Mouse (Mus musculus) CH12.LX (cell line): Measurements from ENCODE around the gene Vps4b. TPM values are rescaled to one million over a fixed set of nuclear protein-coding genes. Genes with fewer than 3 reads are reported as not detected.
A peak's percentile ranks its signal among the peaks of the same experiment; 100 is the strongest.

ENCODE experiments used
- DNase-seq: peaks from one replicate; pipeline ENCODE4 v3.0.0-alpha.2; 2013; ENCODE audit errors: extremely low read depth
- H3K27ac ChIP-seq: 2 replicates; pipeline ENCODE4 v1.5.1; 2012; ENCODE audit warnings: low read depth, mild to moderate bottlenecking, control low read depth, moderate library complexity; ENCODE audit not compliant: insufficient read depth
- H3K27me3 ChIP-seq: replicated peaks from 2 replicates; pipeline ENCODE3; 2012; ENCODE audit warnings: inconsistent platforms
- H3K36me3 ChIP-seq, 2 experiments: replicated peaks in 1 of 2; 2 replicates each; pipeline versions ENCODE3 to v1.6.1; 2012; ENCODE audit warnings: inconsistent platforms in 1 of 2, low read length in 1 of 2, mild to moderate bottlenecking in 1 of 2, mixed read lengths in 1 of 2, moderate library complexity in 1 of 2; ENCODE audit not compliant: control insufficient read depth in 1 of 2, insufficient read depth in 1 of 2
- H3K4me1 ChIP-seq, 2 experiments: 2 replicates each; pipeline ENCODE4 v1.6.1; 2012; ENCODE audit warnings: inconsistent platforms in 1 of 2, moderate library complexity in 1 of 2; ENCODE audit not compliant: insufficient read depth in 2 of 2, control insufficient read depth in 1 of 2
- H3K4me2 ChIP-seq: 2 replicates; pipeline ENCODE4 v1.6.1; 2012; ENCODE audit warnings: low read depth, mild to moderate bottlenecking, control low read depth; ENCODE audit not compliant: poor library complexity, insufficient read depth, severe bottlenecking
- H3K4me3 ChIP-seq, 3 experiments: fragments of 150-350 bp in 1 of 3; sonication (generic) in 1 of 3; replicated peaks in 1 of 3; 2 replicates each; pipeline versions ENCODE3 to v1.5.1; 2011 to 2012; ENCODE audit warnings: low read depth in 2 of 3, low read length in 2 of 3, mild to moderate bottlenecking in 2 of 3, moderate library complexity in 2 of 3, control low read depth in 1 of 3, improper control_type of control experiment in 1 of 3, inconsistent platforms in 1 of 3, mixed read lengths in 1 of 3; ENCODE audit not compliant: poor library complexity in 1 of 3
- H3K79me2 ChIP-seq: replicated peaks from 2 replicates; pipeline ENCODE4 v1.6.1; 2012; ENCODE audit warnings: mild to moderate bottlenecking, moderate library complexity; ENCODE audit not compliant: control insufficient read depth, poor library complexity, insufficient read depth, severe bottlenecking; ENCODE audit errors: extremely low read depth
- H3K9ac ChIP-seq: 2 replicates; pipeline ENCODE4 v1.6.1; 2012; ENCODE audit warnings: low read depth, mild to moderate bottlenecking, control low read depth, moderate library complexity; ENCODE audit not compliant: insufficient read depth
- H3K9me3 ChIP-seq: replicated peaks from 2 replicates; pipeline ENCODE3; 2012; ENCODE audit warnings: low read length, inconsistent platforms, mixed read lengths
- BHLHE40 ChIP-seq: IDR thresholded peaks from 2 replicates; pipeline ENCODE4 v1.6.1; 2011; ENCODE audit warnings: mild to moderate bottlenecking, low read depth, low read length, improper control_type of control experiment
- CHD2 ChIP-seq: IDR thresholded peaks from 2 replicates; pipeline ENCODE4 v1.6.1; 2011; ENCODE audit warnings: low read length, improper control_type of control experiment
- ELF1 ChIP-seq: IDR thresholded peaks from 2 replicates; pipeline ENCODE4 v1.6.1; 2014; ENCODE audit warnings: low read depth, mild to moderate bottlenecking, inconsistent platforms, low read length, improper control_type of control experiment
- EP300 ChIP-seq: IDR thresholded peaks from 2 replicates; pipeline ENCODE4 v1.6.1; 2011; ENCODE audit warnings: low read length, improper control_type of control experiment
- ETS1 ChIP-seq: conservative IDR thresholded peaks from 2 replicates; pipeline ENCODE4 v1.6.1; 2012; ENCODE audit warnings: low read depth, mild to moderate bottlenecking, inconsistent platforms, low read length, improper control_type of control experiment, moderate library complexity
- HCFC1 ChIP-seq: IDR thresholded peaks from 2 replicates; pipeline ENCODE4 v1.6.1; 2012; ENCODE audit warnings: low read depth, mild to moderate bottlenecking, inconsistent platforms, low read length, improper control_type of control experiment
- IRF4 ChIP-seq: IDR thresholded peaks from 2 replicates; pipeline ENCODE4 v1.6.1; 2014; ENCODE audit warnings: low read depth, mild to moderate bottlenecking, inconsistent platforms, low read length, improper control_type of control experiment
- KAT2A ChIP-seq: IDR thresholded peaks from 2 replicates; pipeline ENCODE4 v1.6.1; 2012; ENCODE audit warnings: low read length, improper control_type of control experiment, inconsistent platforms; ENCODE audit not compliant: insufficient replicate concordance
- MAX ChIP-seq: IDR thresholded peaks from 2 replicates; pipeline ENCODE4 v1.6.1; 2011; ENCODE audit warnings: low read length, improper control_type of control experiment
- MAZ ChIP-seq: IDR thresholded peaks from 2 replicates; pipeline ENCODE4 v1.6.1; 2012; ENCODE audit warnings: low read depth, mild to moderate bottlenecking, inconsistent platforms, low read length, improper control_type of control experiment, moderate library complexity
- MEF2A ChIP-seq: IDR thresholded peaks from 2 replicates; pipeline ENCODE4 v1.6.1; 2014; ENCODE audit warnings: low read depth, mild to moderate bottlenecking, inconsistent platforms, low read length, improper control_type of control experiment, borderline replicate concordance
- MXI1 ChIP-seq: IDR thresholded peaks from 2 replicates; pipeline ENCODE4 v1.6.1; 2011; ENCODE audit warnings: mild to moderate bottlenecking, low read depth, low read length, improper control_type of control experiment
- MYC ChIP-seq: IDR thresholded peaks from 2 replicates; pipeline ENCODE4 v1.6.1; 2011; ENCODE audit warnings: low read depth, mild to moderate bottlenecking, improper control_type of control experiment, low read length
- NELFE ChIP-seq: IDR thresholded peaks from 2 replicates; pipeline ENCODE4 v1.6.1; 2011; ENCODE audit warnings: low read depth, low read length, improper control_type of control experiment
- NRF1 ChIP-seq: IDR thresholded peaks from 2 replicates; pipeline ENCODE4 v1.6.1; 2014; ENCODE audit warnings: low read depth, mild to moderate bottlenecking, inconsistent platforms, low read length, improper control_type of control experiment, moderate library complexity
- POLR2A ChIP-seq: IDR thresholded peaks from 2 replicates; pipeline ENCODE4 v1.6.1; 2011; ENCODE audit warnings: low read depth, mild to moderate bottlenecking, improper control_type of control experiment, low read length
- SIN3A ChIP-seq: IDR thresholded peaks from 2 replicates; pipeline ENCODE4 v1.6.1; 2012; ENCODE audit warnings: low read length, improper control_type of control experiment, inconsistent platforms
- TBP ChIP-seq: conservative IDR thresholded peaks from 2 replicates; pipeline ENCODE4 v1.6.1; 2011; ENCODE audit warnings: low read depth, low read length, improper control_type of control experiment
- TCF12 ChIP-seq: IDR thresholded peaks from 2 replicates; pipeline ENCODE4 v1.6.1; 2014; ENCODE audit warnings: low read depth, mild to moderate bottlenecking, inconsistent platforms, low read length, improper control_type of control experiment
- USF1 ChIP-seq: IDR thresholded peaks from 2 replicates; pipeline ENCODE4 v1.6.1; 2014; ENCODE audit warnings: low read depth, mild to moderate bottlenecking, inconsistent platforms, low read length, improper control_type of control experiment
- ZMIZ1 ChIP-seq: IDR thresholded peaks from 2 replicates; pipeline ENCODE4 v1.6.1; 2012; ENCODE audit warnings: low read depth, mild to moderate bottlenecking, inconsistent platforms, low read length, improper control_type of control experiment
- dilution Hi-C: fragments of 300-500 bp; cut with MboI; formaldehyde crosslinking; loops from 2 replicates; pipeline ENCODE4 v1.14.3; 2020; ENCODE audit warnings: low sequenced_read_pairs; ENCODE audit not compliant: extremely low pct_unique_long_range_greater_than_20kb, extremely low pct_ligation_motif_present
- in situ Hi-C: fragments of 300-500 bp; cut with MboI; formaldehyde crosslinking; loops from 3 replicates; pipeline ENCODE4 v1.14.3; 2019; ENCODE audit warnings: low sequenced_read_pairs, low pct_ligation_motif_present, low pct_unique_long_range_greater_than_20kb, mixed read lengths
- polyA plus RNA-seq: library from polyadenylated mRNA; unstranded; fragments of >175 nt; gene quantifications from 2 replicates; pipeline ENCODE4 v1.2.1, GENCODE M21; 2012; ENCODE audit warnings: low read depth; ENCODE audit not compliant: insufficient read length
- total RNA-seq, 2 experiments: library from RNA; depleted of rRNA; stranded (reverse); fragments of 300-350 nt in 1 of 2; fragments of >200 nt in 1 of 2; gene quantifications; 2 replicates each; pipeline ENCODE4 v1.2.3; 2012 to 2014

Vps4b gene
- total and polyA plus RNA-seq, 3 experiments: 42.0 to 92.0 (median 51.4) TPM

DNA sequence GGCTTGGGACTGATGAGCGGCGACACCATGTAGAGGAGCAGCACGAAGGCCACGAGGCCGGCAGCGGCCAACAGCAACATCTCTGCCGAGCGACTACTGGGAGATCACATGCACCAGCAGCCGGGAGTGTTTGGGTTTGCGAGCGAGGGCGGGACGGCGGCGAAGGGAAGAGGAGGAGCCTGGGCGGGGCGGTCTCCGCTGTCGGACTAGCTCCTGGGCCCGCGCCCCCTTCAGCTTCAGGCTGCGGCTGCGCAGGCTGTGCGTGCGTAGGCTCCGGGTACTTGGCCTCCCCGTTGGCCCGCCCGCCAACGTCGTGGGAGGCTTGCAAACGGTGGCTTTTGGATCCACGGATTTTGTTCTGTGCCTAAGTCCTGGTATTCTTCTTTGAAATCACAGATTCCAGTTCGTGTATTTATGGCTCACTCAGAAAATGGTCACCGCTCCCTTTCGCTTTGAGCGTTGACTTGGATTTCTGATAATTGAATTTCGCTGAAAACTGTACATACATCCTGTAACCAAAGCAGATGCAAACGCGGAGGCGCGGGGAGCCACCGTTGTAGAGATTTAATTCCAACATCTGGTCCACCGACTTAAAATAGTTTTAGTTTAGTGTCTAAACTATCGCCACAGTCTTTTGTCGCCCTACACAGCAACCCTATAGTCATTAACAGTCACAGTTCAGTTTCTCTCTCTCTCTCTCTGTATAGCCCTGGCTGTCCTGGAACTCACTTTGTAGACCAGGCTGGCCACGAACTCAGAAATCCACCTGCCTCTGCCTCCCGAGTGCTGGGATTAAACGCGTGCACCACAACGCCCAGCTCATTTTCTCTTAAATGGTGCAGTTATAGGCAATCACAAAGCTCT is 36.7 kb downstream of the Vps4b start, which contains the start of gene Kdsr:
Kdsr (minus strand) TSS at position 156 of the 864 bp plus-strand sequence.
- no peak for TF ChIP-seq CHD2
- TF ChIP-seq SIN3A: peak; percentile 93
- peak; percentile 39; the same call in 1 of the 2 replicates for TF ChIP-seq MYC
- no peak for TF ChIP-seq EP300
- peak; percentile 62; the same call in 1 of the 2 replicates for TF ChIP-seq TCF12
- TF ChIP-seq MAX: peak; percentile 89
- TF ChIP-seq MEF2A: peak; percentile 22; the same call in 1 of the 2 replicates
- peak; percentile 58; the same call in 1 of the 2 replicates for TF ChIP-seq KAT2A
- peak; percentile 60 for TF ChIP-seq USF1
- TF ChIP-seq ZMIZ1: peak; percentile 57; the same call in 1 of the 2 replicates
- peak; percentile 99 for TF ChIP-seq NRF1
- TF ChIP-seq HCFC1: peak; percentile 52; the same call in 1 of the 2 replicates
- peak; percentile 59 for TF ChIP-seq BHLHE40
- peak; percentile 83 for TF ChIP-seq POLR2A
- TF ChIP-seq ETS1: no peak
- TF ChIP-seq TBP: peak; percentile 56; the same call in 1 of the 2 replicates
- peak; percentile 45; the same call in 1 of the 2 replicates for TF ChIP-seq IRF4
- TF ChIP-seq MAZ: no peak; the same call in 1 of the 2 replicates
- TF ChIP-seq MXI1: peak; percentile 97
- no peak for TF ChIP-seq ELF1
- peak; percentile 72 for TF ChIP-seq NELFE
- Histone ChIP-seq H3K9ac (peak within 1 kb of the TSS; percentile 39), H3K4me3 (peak within 1 kb of the TSS; percentile 86 to 98 (median 86)), H3K36me3 (peaks cover 2 to 34% of the 10 kb centered on the region in 2 experiments), H3K9me3 (no peaks in the 10 kb centered on the region), H3K27ac (peak within 1 kb of the TSS; percentile 36), H3K27me3 (no peaks in the 10 kb centered on the region), H3K79me2 (no peaks in the 10 kb centered on the region), H3K4me1 (peaks cover 7 to 19% of the 10 kb centered on the region in 2 experiments), H3K4me2 (peak within 1 kb of the TSS; percentile 63)
- peak; percentile 93 for DNase-seq
- dilution Hi-C loops: no loop called here
- in situ Hi-C loops: no loop called here
